Mouse (Mus musculus) liver, adult 10 weeks (tissue): ENCODE data around the gene Olfr209. TPM values are rescaled to one million over a fixed set of nuclear protein-coding genes. Genes with fewer than 3 reads are reported as not detected.

Experiments used
- polyA plus RNA-seq: library from polyadenylated mRNA; stranded (reverse); fragments of 350-450 nt; fragmentation: Illumina TruSeq; extraction: RNeasy Lipid Tissue Mini Kit (QIAGEN cat#74804); gene quantifications from one replicate; pipeline ENCODE4 v1.2.3, GENCODE M21; 2014; ENCODE audit warnings: low read depth, low replicate concordance

Olfr209 gene
- polyA plus RNA-seq: not detected

DNA sequence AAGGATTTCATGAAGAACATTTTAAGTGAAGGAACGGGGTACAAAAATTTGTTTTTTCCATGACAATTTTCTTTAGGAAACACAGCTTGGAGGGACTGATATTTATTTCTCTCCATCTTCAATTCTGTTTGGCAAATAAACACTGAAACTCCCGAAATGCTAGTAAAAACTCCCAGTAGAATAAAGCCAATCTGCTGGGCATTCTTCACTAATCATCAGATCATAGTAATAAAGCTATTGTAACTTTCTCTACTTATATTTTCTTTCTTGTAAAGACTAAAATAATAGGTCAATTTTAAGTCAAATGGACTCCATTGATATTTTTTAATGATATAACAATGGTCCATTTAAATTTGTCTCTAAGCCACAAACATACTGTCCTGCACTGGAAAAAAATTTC is at the start of gene Olfr209:
Gene Olfr209, minus strand, starts transcription at position 101 of the 400 bp plus-strand sequence.

DNA sequence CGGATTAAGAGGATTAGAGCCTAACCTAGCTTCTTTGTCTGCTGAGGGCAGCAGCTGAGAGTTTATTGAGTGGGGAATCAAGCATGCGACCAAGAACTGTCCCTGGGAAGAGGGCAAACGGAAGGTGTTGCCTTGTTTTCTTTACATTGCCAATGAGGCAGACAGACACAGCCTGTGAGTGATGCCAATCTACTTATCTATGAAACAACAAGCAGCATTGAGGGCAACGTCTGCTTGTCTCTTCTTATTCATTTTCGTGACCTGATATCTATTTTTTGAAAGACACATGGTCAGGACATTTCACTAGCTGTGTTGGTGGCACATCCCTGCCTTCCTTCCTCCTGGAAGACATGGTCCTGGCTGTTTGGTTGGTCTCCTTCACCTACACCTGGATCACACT is 43.2 kb upstream of the Olfr209 start, which contains the start of gene Gabrr3:
Gene Gabrr3, plus strand, starts transcription at position 301 of the 400 bp plus-strand sequence.

DNA sequence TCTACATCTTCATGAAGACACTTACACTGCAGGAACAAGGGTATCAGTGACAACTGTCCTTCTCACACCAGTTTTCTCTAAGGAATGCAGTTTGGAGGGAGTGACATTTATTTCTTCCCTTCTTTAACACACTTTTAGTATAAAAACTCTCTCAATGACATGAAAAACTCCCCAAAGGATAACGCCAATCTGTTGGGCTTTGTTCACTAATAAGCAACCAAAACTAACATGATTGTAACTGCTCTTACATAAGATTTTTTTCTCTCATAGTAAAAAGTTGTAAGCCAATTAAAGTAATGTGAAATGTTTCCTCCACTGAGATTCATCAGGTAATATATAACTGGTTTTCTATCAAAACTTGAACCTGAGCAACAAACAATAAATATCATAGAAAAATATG is 14.6 kb downstream of the Olfr209 start, which contains the start of gene Olfr206:
Gene Olfr206, minus strand, starts transcription at position 101 of the 400 bp plus-strand sequence.

DNA sequence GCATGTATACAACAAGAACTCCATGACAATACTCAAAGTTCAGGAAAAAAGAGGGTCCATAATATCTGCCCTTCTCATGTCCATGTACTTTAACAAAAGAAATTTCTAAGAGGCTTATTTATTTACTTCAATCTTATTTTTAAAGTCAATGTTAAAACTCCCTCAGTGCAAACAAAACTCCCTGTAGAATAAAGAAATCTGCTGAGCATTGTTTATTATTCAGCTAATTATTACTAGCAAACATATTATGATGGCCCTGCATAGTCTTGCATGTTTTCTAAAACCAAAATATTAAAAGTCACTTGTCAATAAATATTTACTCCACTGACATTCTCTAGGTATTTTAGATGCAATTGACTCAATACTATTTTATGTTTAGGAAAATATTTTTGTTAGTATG is 32.8 kb downstream of the Olfr209 start, which contains the start of gene Olfr205:
Gene Olfr205, minus strand, starts transcription at position 101 of the 400 bp plus-strand sequence.

DNA sequence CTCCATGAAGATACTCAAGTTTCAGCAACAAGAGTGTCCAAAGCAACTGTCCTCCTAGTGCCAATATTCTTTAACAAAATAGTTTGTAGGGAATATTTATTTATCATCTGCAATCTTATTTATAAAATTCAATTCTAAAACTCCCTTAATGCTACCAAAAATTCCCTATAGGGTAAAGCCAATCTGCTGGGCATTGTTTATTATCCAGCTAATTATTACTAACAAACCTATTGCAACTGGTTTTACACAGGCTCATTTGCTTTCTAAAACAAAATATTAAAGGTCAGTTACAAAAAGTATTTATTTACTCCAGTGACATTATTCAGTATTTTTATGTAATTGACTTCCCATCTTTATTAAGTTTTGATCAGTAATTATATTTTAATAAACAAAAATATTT is 45.6 kb downstream of the Olfr209 start, which contains the start of gene Olfr204:
Gene Olfr204, minus strand, starts transcription at position 101 of the 400 bp plus-strand sequence.

Other genes with a start within 250 kb of the Olfr209 start
- gene Olfr194, start 242.9 kb downstream of the Olfr209 start, polyA plus RNA-seq: not detected
- not detected for gene Olfr195, start 216.9 kb downstream of the Olfr209 start, polyA plus RNA-seq
- not detected for gene Olfr196, start 193.5 kb downstream of the Olfr209 start, polyA plus RNA-seq
- not detected for gene Olfr198, start 160.5 kb downstream of the Olfr209 start, polyA plus RNA-seq
- not detected for gene Olfr199, start 144.2 kb downstream of the Olfr209 start, polyA plus RNA-seq
- gene Olfr201, start 91.4 kb downstream of the Olfr209 start, polyA plus RNA-seq: not detected
- gene Olfr202, start 77.2 kb downstream of the Olfr209 start, polyA plus RNA-seq: not detected
- gene Olfr203, start 65.1 kb downstream of the Olfr209 start, polyA plus RNA-seq: not detected
- not detected for gene Olfr204, start 45.7 kb downstream of the Olfr209 start, polyA plus RNA-seq
- not detected for gene Olfr205, start 32.9 kb downstream of the Olfr209 start, polyA plus RNA-seq
- not detected for gene Olfr206, start 14.7 kb downstream of the Olfr209 start, polyA plus RNA-seq
- not detected for gene Gabrr3, start 43.3 kb upstream of the Olfr209 start, polyA plus RNA-seq
- 20.5 TPM for gene Riox2, start 107.8 kb upstream of the Olfr209 start, polyA plus RNA-seq
- gene Crybg3, start 237.0 kb upstream of the Olfr209 start, polyA plus RNA-seq: 10.7 TPM